Mouse (Mus musculus): ENCODE measurements around the gene Clca3a1.

Clca3a1 gene

GRCm38 (mm10) chr3:144681542-144681941 is 79.2 kb downstream of the Clca3a1 start:
- no peak for DNase-seq (ENCODE audit: low spot score)

GRCm38 (mm10) chr3:144679701-144680159 is 81.0 kb downstream of the Clca3a1 start:
- DNase-seq (ENCODE audit: low spot score) = no peak

All from ovary, postnatal 14 days (tissue).